Mouse (Mus musculus): ENCODE results near the gene Parp8.

- TF ChIP-seq POLR2A (IDR thresholded peaks at IDR 0.05; ENCODE audit: extremely low read depth, insufficient read depth, low read length) (no peak), CTCF (IDR thresholded peaks at IDR 0.05; ENCODE audit: extremely low read depth, insufficient read depth, low read length) (no peak)
Observed at GRCm38 (mm10) chr13:117056466-117056865, 31.1 kb upstream of the Parp8 start.

Measured in cortical plate, adult 2 months (tissue).